Mouse (Mus musculus): ENCODE results near the gene E030030I06Rik. TPM values are rescaled to one million over a fixed set of nuclear protein-coding genes. Genes with fewer than 3 reads are reported as not detected.
A peak's percentile ranks its signal among the peaks of the same experiment; 100 is the strongest.
"Not testable (repeated sequence)": the region's sequence is repeated elsewhere in the genome, so short reads cannot be mapped to it uniquely, and the experiment has no call there.

E030030I06Rik gene
- total RNA-seq (2021): 8.5 and 11.0 TPM in 2 replicates
- long read RNA-seq, experiment 1, transcript E030030I06Rik-205 (2 exons, 548 nt): major isoform, 9 of 15 reads
- long read RNA-seq, experiment 1, partial matches to known transcripts: 1 of 15 reads
- long read RNA-seq, experiment 1, other reads (novel, unspliced or antisense): 0 of 15 reads
- long read RNA-seq, experiment 2, transcript E030030I06Rik-205 (2 exons, 548 nt): major isoform, 9 of 16 reads
- long read RNA-seq, experiment 2, partial matches to known transcripts: 0 of 16 reads
- long read RNA-seq, experiment 2, other reads (novel, unspliced or antisense): 0 of 16 reads

DNA sequence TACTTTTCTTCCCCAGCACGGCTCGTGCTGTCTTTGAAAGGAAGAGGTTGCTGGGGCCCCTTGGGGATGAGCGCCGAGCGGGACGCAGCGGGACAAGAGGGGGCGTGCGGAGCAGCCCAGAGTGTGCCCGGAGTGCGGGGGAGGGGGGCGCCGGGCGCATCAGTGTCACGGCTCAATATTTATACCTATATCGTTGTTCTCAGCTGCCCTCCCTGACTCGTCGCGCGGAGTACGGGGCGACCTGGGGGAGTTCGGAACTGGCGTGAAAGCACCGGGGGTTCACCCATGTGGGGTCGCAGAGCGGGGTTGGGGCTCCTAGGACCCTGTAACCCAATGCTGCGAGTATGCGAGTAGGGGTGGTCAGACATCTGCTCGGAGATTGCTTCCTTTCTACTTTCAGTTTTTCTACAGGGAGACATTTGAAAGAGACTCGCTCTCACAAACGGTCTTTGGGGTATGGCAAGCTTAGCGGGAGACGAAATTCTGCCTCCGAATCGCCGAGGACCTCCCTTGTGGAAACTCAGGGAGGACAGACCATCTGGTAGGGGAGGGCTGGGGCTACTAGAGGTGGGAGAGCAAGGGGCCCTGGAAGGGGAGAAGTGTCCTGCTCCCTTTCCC lies at the start of gene E030030I06Rik:
E030030I06Rik (minus strand) TSS at position 198 of the 618 bp plus-strand sequence.
- peak; percentile 29 for DNase-seq

DNA sequence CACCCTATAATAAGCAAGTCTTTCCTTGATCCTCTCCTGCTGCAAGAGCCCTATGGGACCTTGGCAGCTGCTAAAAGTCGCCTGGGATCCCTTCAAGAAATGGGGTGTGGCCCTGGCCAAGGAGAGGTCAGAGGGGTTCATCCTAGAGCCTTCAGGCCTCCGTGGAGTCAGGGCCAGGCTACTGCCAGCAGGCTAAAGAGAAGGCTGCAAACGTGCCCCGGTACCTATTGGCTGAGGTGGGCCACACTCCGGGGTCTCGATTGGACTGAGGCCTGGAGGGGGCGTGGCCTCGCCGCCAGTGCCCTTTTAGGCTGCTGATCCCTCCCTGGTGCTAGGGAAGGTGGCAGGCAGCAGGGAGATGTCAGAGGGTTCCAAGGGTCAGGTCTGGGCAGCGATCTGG lies 42.0 kb upstream of the E030030I06Rik start:
- DNase-seq: not testable (repeated sequence)

DNA sequence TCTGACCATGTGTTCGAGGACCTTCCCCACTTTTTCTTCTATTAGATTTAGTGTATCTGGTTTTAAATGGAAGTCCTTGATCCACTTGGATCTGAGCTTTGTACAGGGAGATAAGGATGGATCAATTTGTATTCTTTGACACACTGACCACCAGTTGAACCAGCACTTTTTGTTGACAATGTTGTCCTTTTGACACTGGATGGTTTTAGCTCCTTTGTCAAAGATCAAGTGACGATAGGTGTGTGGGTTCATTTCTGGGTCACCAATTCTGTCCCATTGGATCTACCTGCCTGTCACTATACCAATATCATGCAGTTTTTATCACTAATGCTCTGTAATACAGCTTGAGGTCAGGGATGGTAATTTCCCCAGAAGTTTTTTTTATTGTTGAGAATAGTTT lies 27.4 kb upstream of the E030030I06Rik start:
- DNase-seq: not testable (repeated sequence)

DNA sequence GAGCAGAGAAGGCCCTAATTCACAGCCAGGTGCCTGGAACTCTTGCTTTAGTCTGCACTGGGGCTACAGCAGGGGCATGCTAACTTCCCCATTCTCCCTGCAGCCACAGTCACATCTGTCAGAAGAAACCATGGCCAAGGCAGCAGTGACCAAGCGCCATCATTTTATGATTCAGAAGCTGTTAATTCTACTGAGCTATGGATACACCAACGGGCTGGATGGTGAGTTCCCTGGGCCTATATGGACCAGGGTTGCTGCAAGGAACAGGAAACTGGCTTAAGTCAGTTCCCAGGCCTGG lies 25.1 kb upstream of the E030030I06Rik start:
- not testable (repeated sequence) for DNase-seq

DNA sequence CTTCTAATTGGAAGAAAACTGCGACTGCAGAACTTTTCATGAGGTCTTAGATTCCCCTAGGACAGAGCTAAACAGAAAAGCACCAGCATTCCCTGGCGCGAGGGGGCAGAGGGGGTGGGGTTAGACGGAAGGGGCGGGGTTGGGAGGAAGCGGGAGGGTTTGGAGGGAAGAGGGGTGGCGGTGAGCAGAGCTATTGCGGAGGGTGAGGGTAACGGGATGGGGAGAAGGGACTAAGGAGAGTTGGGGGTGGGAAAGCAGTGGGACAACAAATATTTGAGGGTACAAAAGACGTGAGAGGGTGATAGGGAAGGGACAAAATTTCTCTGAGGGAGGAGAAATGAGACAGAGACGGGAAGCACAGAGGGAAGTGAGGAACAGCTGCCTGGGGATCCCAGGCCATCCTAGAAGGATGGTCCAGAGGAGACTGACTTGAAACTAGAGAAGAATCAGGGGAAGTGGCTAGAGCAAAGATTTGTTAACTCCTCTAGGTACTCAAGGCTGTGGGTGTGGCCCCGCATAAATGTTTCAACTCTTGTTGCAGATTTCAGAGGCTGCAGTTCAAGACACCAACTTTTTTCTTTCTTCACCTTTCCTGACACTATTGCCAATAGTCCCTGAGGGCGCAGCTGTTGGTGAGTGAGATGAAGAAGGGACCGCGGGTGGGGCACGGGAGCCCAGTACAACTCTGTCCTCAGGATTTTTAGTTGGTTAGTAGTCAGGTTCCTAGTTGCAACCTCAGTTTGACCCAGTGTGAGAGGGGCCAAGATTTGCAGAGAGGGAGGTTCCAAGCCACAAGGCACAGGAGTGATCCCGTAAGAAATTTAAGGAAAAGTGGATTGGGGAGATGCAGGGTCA lies 24.5 kb upstream of the E030030I06Rik start:
- not testable (repeated sequence) for DNase-seq

DNA sequence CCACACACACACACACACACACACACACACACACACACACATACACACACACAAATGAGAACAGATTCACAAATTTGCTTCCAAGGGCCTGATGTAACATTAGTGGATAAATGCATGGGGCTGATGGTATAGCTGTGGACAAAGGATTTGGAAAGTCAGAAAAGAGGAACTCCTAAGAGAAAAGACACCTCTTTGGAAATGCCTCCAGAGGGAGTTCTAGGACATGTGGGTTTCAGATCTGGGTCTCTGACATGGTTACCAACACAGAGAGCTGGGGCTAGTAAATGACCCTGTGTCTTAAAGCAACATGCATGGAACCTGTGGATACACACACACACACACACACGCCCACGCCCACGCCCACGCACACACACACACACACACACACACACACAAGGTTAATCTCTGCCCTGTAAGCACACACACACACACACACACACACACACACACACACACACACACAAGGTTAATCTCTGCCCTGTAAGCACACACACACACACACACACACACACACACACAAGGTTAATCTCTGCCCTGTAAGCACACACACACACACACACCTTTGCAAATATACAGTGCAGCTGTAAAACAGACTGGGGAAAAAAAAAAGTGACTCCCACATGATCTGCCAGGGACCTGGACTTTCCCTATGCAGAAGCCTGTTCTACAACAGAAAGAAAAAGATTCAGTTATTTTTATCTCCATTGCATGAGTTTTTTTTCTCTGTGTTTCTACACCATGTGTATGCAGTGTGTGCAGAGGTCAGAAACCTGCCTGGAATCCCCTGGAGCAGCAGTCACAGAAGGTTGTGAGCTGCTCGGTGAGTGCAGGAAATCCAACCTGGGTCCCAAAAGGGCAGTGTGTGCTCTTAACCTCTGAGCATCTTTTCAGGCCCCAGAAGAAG lies 23.6 kb upstream of the E030030I06Rik start:
- not testable (repeated sequence) for DNase-seq

DNA sequence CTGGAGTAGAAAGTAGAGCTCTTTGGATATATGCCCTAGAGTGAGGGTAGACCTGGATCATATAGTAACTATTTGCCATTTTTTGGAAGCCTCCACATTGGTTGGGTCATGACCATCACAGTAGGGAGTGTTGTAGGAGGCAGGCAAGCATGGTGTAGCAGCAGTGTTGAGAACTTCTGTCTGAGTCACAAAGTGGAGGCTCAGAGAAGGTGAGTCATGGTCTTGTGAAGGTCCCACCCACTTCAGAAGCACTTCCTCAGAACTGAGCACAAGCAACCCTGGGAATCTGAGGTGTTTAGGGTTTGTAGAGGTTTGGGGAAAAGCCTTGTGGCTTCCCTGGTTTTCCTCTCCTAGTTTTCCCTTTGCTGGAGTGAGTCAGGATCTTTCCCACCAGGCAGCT lies 20.0 kb upstream of the E030030I06Rik start:
- not testable (repeated sequence) for DNase-seq

DNA sequence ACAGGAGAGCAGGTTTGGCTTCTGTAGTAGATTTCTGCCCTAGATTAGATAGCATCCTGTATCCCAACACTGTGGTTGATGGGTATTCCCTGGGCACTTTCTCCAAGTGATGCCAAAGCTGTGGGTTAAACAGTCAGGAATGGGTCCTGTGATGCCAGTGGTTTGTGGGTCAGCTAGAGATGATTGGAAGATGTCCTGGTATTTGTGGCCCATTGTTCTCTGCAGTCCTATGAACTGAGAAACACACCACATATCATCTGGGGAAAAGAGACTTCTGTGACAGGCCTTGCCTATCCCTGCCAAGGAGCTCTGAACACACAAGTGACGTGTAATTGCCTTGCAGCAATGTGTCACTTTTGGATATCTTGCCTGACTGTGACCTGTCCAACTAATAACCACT lies 18.0 kb upstream of the E030030I06Rik start:
- not testable (repeated sequence) for DNase-seq

DNA sequence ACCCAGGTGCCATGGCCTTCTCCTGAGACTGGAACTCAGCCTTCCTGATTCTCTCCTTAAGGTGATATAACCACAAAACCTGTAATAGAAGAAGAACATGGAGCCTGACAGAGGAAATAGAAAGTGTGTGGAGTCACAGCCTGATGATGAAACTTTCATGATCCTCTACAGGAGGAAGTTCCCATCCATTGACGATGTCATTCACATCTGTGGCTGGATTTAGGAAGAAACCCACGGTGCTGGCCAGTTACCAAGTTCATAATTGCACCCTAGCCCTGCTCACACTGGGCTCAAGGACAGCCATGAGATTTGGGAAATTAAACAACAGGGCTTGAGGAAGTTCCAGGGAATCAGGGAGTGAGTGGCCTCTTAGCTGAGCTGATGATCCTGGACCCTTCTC lies 17.0 kb upstream of the E030030I06Rik start:
- DNase-seq: not testable (repeated sequence)

DNA sequence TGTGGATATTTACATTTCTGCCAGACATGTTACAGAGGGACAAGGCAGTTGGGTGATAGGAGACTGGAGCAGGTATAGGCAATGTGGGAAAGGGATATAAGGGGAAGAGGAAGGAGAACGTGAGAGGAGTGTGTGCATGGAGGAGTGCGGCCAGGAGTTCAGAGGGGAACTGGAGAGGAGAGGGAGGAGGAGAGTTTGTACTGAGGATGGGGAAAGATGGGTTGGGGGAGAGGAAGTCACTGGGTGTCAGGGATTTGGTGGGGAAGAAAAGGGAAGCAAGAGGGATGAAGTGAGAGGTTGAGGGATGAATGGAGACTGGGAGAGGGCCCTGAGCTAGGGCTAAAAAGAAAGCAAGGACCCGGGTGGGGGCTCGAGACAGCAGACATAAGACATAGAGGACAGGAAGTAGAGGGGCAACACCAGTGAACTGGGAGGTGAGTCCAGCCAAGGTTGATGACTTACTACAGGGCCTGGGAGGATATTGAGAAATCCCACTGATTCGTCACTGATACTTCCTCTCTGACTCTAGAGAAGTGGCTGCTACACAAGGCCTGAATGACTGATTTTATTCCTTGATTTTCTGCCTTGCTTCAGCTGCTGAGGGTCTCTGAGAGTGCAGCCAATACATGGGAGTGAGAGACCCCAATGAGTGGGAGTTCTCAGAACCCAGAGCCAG lies 16.4 kb upstream of the E030030I06Rik start:
- not testable (repeated sequence) for DNase-seq

DNA sequence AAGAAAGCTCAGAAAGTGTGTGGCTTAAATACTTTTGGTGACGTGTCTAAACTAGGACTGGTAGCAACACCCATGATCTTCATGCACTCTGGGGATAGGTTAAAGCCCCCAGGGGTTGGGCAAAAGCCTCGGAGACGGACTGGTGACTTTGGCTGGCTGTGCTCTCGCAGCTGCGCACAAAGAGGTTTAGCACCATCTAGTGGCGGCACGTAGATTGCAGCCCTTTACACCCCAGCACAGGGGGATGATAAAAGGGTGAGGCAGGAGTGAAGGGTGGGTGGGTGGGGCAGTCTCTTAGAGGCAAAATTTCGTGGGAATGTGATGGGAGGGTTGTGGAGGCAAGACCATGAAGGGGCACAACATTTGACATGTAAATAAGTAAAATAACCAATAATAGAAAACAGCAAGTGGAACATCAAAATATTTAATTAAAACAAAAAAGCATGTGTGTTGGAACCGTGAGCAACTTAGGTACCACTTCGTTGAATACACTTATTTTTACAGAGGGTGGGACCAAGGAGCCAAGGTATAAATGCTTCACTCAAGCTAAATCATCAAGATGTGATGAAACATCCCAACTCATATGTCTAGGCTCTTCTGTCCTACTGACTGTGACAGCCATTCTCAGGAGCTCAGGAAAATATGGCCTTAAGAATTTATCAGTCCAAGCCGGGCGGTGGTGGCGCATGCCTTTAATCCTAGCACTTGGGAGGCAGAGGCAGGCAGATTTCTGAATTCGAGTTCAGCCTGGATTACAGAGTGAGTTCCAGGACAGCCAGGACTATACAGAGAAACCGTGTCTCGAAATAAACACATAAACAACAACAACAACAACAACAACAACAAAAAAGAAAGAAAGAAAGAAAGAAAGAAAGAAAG lies 14.9 kb upstream of the E030030I06Rik start:
- DNase-seq: peak; percentile 76

DNA sequence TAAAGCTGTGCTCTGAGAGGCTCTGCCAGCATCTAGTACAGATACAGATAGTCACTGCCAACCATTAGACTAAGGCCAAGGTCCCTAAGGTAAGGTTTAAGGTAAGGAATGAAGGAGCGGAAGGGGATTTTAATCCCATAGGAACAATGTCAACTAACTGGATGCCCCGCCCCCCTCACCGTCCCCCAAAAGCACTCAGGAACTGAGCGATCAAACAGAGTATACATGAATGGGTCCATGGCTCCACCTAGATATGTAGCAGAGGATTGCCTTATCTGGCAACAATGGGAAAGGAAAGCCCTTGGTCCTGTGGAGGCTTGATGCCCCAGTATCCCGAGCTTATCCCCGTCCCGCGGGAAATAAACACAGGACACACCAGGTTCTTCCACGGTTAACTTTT lies 14.2 kb upstream of the E030030I06Rik start:
- not testable (repeated sequence) for DNase-seq

DNA sequence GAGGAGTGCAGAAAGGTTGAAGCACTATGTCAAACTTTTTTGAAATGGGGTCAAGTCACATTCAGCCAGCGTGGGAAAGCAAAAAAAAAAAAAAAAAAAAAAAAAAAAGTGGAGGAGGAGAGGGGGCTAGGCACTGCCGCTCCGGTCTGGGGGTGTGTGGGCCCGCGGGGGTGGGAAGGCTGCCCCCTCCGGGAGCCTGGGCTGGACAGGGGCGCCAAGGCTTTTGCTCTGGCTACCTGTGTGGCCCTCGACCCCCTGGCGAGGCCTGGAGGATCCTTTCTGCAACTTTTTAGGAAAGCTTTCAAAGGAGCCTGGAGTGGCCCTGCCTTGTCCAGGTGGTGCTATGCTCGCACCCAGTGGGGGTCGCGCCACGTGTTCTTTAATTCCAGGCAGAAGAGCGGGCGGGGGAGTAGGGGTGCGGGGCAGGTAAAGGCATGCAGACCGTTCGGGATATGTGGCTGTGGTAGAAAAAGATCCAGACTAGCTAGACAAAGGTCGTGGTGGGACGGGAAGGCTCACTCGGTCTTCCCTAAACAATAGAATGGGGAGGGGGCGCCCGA lies 10.6 kb upstream of the E030030I06Rik start:
- DNase-seq: no peak

DNA sequence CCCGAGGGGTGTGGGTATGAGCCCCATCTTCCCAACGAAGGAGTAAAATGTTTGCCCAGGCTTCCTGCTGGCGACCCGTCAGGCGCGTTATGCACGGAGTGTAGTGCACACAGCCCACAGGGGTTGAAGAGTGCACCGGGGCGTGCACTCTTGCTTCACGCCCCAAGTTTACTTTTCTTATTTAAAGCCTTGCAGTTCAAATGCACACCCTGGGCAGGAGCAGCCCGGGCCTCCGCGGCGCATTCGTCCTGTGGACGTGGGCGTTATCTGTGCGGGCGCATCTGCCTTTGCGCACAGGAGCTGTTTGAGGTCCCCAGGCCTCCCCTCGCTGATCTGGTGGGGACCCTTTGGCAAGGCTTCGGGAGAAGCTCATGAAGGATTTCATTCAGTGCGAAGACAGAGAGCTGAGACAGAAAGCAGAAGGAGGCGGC lies 10.1 kb upstream of the E030030I06Rik start:
- DNase-seq: no peak

DNA sequence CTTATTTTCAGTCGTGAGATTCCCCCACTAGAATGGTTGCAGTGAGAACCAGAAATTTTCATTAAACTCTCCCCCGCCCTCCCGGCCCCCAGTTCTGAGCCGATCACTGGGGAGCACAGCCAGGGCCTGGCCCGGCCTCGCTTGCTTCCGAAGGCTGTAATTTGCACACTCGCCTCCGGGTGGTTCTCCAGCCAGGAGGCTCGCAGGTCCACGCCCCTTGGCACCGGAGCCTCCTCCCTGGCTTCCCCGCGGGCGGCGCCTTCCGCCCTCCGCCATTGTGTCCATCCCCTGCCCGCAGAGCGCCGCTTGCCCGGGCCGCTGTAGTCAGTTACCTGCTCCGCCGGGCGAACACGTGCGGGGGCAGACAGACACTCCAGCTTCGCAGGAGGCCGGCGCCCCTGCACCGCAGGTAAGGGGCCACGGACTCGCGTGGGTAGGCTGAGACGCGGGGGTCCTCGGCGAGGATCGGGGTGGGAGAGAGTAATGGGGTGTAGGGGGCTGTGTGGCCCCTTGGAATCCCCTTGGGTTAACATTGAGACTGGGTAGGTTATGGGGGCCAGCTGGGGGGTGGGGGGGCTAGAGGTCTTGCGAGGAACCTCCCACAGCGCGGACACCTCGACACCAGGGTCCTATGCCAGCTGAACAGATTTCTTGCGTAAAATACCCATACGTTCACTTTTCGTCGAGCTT lies 9.4 kb upstream of the E030030I06Rik start, which contains the start of the genes Raet1e and H60b:
Raet1e (plus strand) TSS at position 260 of the 690 bp plus-strand sequence.
H60b (plus strand) TSS at position 277 of the 690 bp plus-strand sequence.
- DNase-seq: peak; percentile 88

DNA sequence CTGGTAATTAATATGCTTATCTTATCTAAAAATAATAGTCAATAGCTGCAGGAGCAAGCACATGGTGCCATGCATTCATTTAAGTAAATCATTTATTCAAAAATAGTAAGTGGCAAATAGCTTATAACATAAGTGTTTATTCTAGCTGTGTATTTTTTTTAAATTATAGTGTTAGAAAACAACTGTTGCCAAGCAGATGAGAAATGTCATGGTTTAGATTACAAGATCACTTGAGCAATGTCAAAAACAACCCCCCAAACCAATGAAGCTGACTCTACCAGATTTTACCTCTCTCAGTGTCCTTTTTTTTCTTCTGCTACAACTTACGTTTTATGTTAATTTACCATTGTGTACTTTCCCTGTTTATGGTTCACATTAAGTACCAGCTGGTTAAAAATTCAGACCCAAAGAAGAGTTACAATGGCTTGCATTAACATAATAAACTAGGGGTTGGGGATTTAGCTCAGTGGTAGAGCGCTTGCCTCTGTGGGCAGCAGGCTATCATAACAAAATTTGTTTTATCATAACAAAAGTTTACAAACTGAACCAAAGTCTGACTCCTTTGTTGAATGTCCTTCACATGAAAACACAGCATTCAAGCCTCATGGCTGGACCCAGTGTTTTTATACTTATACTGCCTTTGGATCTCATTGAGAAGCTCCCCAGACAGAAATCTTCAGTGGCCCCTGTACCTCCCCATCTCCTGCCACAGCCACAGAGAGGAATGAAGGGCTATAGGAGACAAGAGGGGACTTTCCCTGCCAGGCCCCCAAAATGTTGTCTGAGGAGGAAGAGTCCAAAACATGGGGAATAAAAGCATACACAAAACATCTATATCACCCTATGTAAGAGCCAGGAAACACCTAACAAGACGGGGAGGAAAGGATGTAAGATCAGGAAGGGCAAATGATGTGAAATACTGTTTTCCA lies 6.1 kb upstream of the E030030I06Rik start:
- DNase-seq: no peak

DNA sequence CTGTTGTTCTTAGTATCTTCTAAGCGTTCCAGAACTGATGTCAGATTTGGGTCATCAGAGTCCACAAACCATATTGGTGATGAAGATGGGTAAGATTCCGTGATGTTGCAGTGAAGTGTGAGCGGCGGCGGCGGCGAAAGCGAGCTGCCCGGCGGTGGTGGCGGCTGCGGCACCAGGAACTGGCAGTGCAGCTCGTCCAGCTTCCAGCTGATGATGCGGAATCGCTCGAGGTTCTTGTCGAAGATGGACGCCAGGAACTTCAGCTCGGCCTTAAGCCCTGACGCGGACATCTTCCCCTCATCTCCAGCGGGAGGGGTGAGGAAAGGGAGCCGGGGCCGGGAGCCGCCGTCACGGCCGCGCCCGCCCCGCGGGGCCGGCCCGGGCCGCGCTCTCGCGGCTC lies 5.1 kb upstream of the E030030I06Rik start:
- not testable (repeated sequence) for DNase-seq

DNA sequence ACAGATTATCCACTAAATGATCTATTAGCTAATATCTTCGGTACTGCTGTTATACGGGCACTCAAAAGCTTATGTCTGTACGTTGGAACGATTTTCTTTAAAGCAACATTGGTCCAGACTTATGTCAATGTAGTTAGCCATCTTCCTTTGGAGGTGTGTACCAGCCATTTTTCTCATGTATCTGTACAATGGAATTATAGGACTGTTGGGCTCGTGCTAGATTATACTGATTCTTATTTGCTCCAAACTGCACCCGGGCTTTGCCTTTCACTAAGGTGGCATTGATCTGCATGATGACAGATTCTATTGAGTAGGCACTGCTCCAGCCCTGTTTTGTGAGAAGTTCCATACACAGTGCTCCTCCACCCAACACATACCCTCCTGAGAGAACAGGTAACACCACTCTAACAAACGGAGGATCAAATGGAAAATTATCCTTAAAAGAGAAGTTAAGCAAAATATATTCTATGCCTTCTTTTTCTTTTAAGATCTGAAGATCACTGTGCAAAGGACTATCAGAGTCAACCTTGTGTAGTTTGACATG lies 4.1 kb upstream of the E030030I06Rik start:
- DNase-seq: not testable (repeated sequence)

Measured in adrenal gland, postnatal 14 days (tissue).